Mouse (Mus musculus): Measurements from ENCODE around the gene Arrdc2. TPM values are rescaled to one million over a fixed set of nuclear protein-coding genes. Genes with fewer than 3 reads are reported as not detected.

Gene Arrdc2
- total and polyA plus RNA-seq, 2 experiments from 2014 or later, result 3.0 to 4.5 TPM

DNA sequence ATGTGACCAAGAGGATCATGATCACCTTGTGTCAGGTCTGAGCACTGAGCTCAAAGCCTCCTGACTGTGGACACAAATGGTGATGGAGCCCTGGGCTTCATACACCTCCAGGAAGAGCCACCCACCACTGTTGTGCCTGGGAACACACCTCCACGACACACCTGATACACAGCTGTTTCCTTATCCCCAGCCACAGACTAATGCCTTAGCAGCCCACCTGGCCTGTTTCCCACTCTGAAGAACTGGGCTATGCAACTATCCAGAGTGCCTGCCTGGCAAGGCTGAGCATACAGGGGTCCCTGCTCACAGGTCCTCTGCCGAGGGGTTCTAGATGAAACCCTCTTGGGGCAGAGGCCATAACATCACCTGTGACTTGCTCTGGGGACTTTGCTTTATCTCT, 45.3 kb downstream of the Arrdc2 start:
- no peak overlapping the region for H3K4me2 ChIP-seq (ENCODE audit: low read depth, low read length)
- TF ChIP-seq CTCF (IDR thresholded peaks at IDR 0.05; ENCODE audit: low read depth) (no peak), EP300 (IDR thresholded peaks at IDR 0.05; ENCODE audit: low read depth) (no peak)
- peaks cover 19% of the 10 kb centered on the region for H3K4me1 ChIP-seq (ENCODE audit: control insufficient read depth, insufficient read depth)
- H3K9ac ChIP-seq (replicated peaks; ENCODE audit: low read depth, low read length), result no peak overlapping the region
- no peak overlapping the region for H3K27ac ChIP-seq (ENCODE audit: low read depth)
- 64% methylated on average over 2 of the region's 2 CpGs for WGBS
- no peak for ATAC-seq (ENCODE audit: insufficient read depth, low read depth)
- no peaks in the 10 kb centered on the region for H3K36me3 ChIP-seq (replicated peaks; ENCODE audit: control insufficient read depth, insufficient read depth, low read length)
- DNase-seq (ENCODE audit: low spot score), result no peak
- peaks cover 24% of the 10 kb centered on the region for H3K27me3 ChIP-seq (ENCODE audit: control insufficient read depth, insufficient read depth, low read length)
- no peak overlapping the region for H3K4me3 ChIP-seq (ENCODE audit: low read depth, low read length)
- H3K9me3 ChIP-seq (replicated peaks; ENCODE audit: control insufficient read depth, low read length), result no peaks in the 10 kb centered on the region

DNA sequence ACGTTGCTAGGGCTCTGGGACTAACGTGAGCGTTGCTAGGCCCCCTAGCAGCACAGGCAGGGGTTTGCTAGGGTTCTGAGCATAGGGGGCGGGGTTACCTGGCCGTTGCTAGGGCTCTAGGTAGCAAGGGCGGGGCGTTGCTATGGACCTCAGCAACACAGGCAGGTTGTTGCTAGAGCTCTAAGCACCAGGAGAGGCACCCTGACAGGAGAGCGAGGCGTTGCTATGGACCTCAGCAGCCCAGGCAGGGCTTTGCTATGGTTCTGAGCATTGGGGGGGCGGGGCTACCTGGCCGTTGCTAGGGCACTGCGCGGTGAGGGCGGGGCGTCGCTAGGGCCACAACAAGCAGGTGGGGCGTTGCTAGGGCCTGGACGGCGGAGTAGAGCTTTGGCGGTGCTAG, 46.8 kb downstream of the Arrdc2 start:
- no peaks in the 10 kb centered on the region for H3K9me3 ChIP-seq (replicated peaks; ENCODE audit: control insufficient read depth, low read length)
- no peak overlapping the region for H3K27ac ChIP-seq (ENCODE audit: low read depth)
- DNase-seq (ENCODE audit: low spot score) (peak; percentile 5), ATAC-seq (ENCODE audit: insufficient read depth, low read depth) (0 out of 2 replicates have a peak, but pooled peaks have one; percentile 2)
- H3K4me1 ChIP-seq (ENCODE audit: control insufficient read depth, insufficient read depth), result peaks cover 14% of the 10 kb centered on the region
- TF ChIP-seq EP300 (IDR thresholded peaks at IDR 0.05; ENCODE audit: low read depth) (no peak), CTCF (IDR thresholded peaks at IDR 0.05; ENCODE audit: low read depth) (no peak)
- no peak overlapping the region for H3K9ac ChIP-seq (replicated peaks; ENCODE audit: low read depth, low read length)
- H3K27me3 ChIP-seq (ENCODE audit: control insufficient read depth, insufficient read depth, low read length), result 0 out of 2 replicates have a peak, but pooled peaks cover 10% of the 10 kb centered on the region
- peak overlapping the region; percentile 73 for H3K4me3 ChIP-seq (ENCODE audit: low read depth, low read length)
- H3K4me2 ChIP-seq (ENCODE audit: low read depth, low read length), result peak overlapping the region; percentile 85
- 4% methylated on average over 20 of the region's 20 CpGs for WGBS
- no peaks in the 10 kb centered on the region; the same call in 1 of the 2 replicates for H3K36me3 ChIP-seq (replicated peaks; ENCODE audit: control insufficient read depth, insufficient read depth, low read length)

GRCm38 (mm10) chr8:70791975-70792691, 47.4 kb downstream of the Arrdc2 start:
- Histone ChIP-seq H3K27me3 (ENCODE audit: control insufficient read depth, insufficient read depth, low read length) (0 out of 2 replicates have a peak, but pooled peaks cover 10% of the 10 kb centered on the region), H3K27ac (ENCODE audit: low read depth) (peak overlapping the region; percentile 56; the same call in 1 of the 2 replicates), H3K4me2 (ENCODE audit: low read depth, low read length) (peak overlapping the region; percentile 85), H3K36me3 (replicated peaks; ENCODE audit: control insufficient read depth, insufficient read depth, low read length) (peaks cover 4% of the 10 kb centered on the region), H3K4me3 (ENCODE audit: low read depth, low read length) (peak overlapping the region; percentile 73), H3K9me3 (replicated peaks; ENCODE audit: control insufficient read depth, low read length) (no peaks in the 10 kb centered on the region), H3K9ac (replicated peaks; ENCODE audit: low read depth, low read length) (peak overlapping the region; percentile 77), H3K4me1 (ENCODE audit: control insufficient read depth, insufficient read depth) (peaks cover 8% of the 10 kb centered on the region)
- TF ChIP-seq CTCF (IDR thresholded peaks at IDR 0.05; ENCODE audit: low read depth), result no peak
- no peak for TF ChIP-seq EP300 (IDR thresholded peaks at IDR 0.05; ENCODE audit: low read depth)
- WGBS, result 3% methylated on average over 56 of the region's 58 CpGs
- peak; percentile 83 for ATAC-seq (ENCODE audit: insufficient read depth, low read depth)
- peak; percentile 86 for DNase-seq (ENCODE audit: low spot score)

GRCm38 (mm10) chr8:70791294-70791701, 48.2 kb downstream of the Arrdc2 start:
- TF ChIP-seq CTCF (IDR thresholded peaks at IDR 0.05; ENCODE audit: low read depth) (no peak), EP300 (IDR thresholded peaks at IDR 0.05; ENCODE audit: low read depth) (no peak)
- no peak overlapping the region; the same call in 1 of the 2 replicates for H3K27ac ChIP-seq (ENCODE audit: low read depth)
- peaks cover 7% of the 10 kb centered on the region for H3K4me1 ChIP-seq (ENCODE audit: control insufficient read depth, insufficient read depth)
- peak overlapping the region; percentile 85 for H3K4me2 ChIP-seq (ENCODE audit: low read depth, low read length)
- peaks cover 12% of the 10 kb centered on the region for H3K36me3 ChIP-seq (replicated peaks; ENCODE audit: control insufficient read depth, insufficient read depth, low read length)
- H3K9ac ChIP-seq (replicated peaks; ENCODE audit: low read depth, low read length), result no peak overlapping the region
- ATAC-seq (ENCODE audit: insufficient read depth, low read depth) (no peak), DNase-seq (ENCODE audit: low spot score) (peak; percentile 5)
- 81% methylated on average over 7 of the region's 7 CpGs for WGBS
- H3K9me3 ChIP-seq (replicated peaks; ENCODE audit: control insufficient read depth, low read length), result no peaks in the 10 kb centered on the region
- H3K27me3 ChIP-seq (ENCODE audit: control insufficient read depth, insufficient read depth, low read length), result 0 out of 2 replicates have a peak, but pooled peaks cover 7% of the 10 kb centered on the region
- H3K4me3 ChIP-seq (ENCODE audit: low read depth, low read length), result peak overlapping the region; percentile 73; the same call in 1 of the 2 replicates

- Histone ChIP-seq H3K9ac (replicated peaks; ENCODE audit: low read depth, low read length) (no peak overlapping the region; the same call in 1 of the 2 replicates), H3K36me3 (replicated peaks; ENCODE audit: control insufficient read depth, insufficient read depth, low read length) (peaks cover 16% of the 10 kb centered on the region), H3K4me2 (ENCODE audit: low read depth, low read length) (peak overlapping the region; percentile 85; the same call in 1 of the 2 replicates), H3K4me3 (ENCODE audit: low read depth, low read length) (no peak overlapping the region), H3K9me3 (replicated peaks; ENCODE audit: control insufficient read depth, low read length) (no peaks in the 10 kb centered on the region), H3K27me3 (ENCODE audit: control insufficient read depth, insufficient read depth, low read length) (0 out of 2 replicates have a peak, but pooled peaks cover 7% of the 10 kb centered on the region), H3K27ac (ENCODE audit: low read depth) (no peak overlapping the region), H3K4me1 (ENCODE audit: control insufficient read depth, insufficient read depth) (peaks cover 7% of the 10 kb centered on the region)
- ATAC-seq (ENCODE audit: insufficient read depth, low read depth), result no peak
- no peak for TF ChIP-seq EP300 (IDR thresholded peaks at IDR 0.05; ENCODE audit: low read depth)
- no peak for TF ChIP-seq CTCF (IDR thresholded peaks at IDR 0.05; ENCODE audit: low read depth)
- no peak for DNase-seq (ENCODE audit: low spot score)
- WGBS, result 68% methylated on average over 8 of the region's 8 CpGs
These were observed 48.7 kb downstream of the Arrdc2 start for GRCm38 (mm10) chr8:70790846-70791245.
